Mouse (Mus musculus): ENCODE results near the gene Klf6.

GRCm38 (mm10) chr13:5863408-5863891, 2.2 kb downstream of the Klf6 start:
- TF ChIP-seq CTCF (IDR thresholded peaks at IDR 0.05; ENCODE audit: low read depth, low read length) (no peak), POLR2AphosphoS5 (IDR thresholded peaks at IDR 0.05; ENCODE audit: insufficient replicate concordance, low read depth, low read length) (no peak), GATA1 (IDR thresholded peaks at IDR 0.05; ENCODE audit: borderline replicate concordance, low read length) (no peak)

All from G1E (cell line).